Mouse (Mus musculus) cerebellum, adult (tissue): ENCODE measurements around the gene Adgrg1.
"Not testable (repeated sequence)": the region's sequence is repeated elsewhere in the genome, so short reads cannot be mapped to it uniquely, and the experiment has no call there.

Experiments
- ATAC-seq: cut with Nextera tagmentation; 2 replicates; pipeline ENCODE4 v1.9.2; 2017; ENCODE audit warnings: mild to moderate bottlenecking, moderate library complexity, mixed read lengths; ENCODE audit not compliant: insufficient number of reproducible peaks, low FRiP score, low TSS enrichment

The Adgrg1 gene

GRCm38 (mm10) chr8:95025421-95025820 is 50.9 kb downstream of the Adgrg1 start:
- no peak for ATAC-seq

GRCm38 (mm10) chr8:95028391-95028790 is 53.8 kb downstream of the Adgrg1 start:
- not testable (repeated sequence) for ATAC-seq

GRCm38 (mm10) chr8:95037106-95037925 is 62.8 kb downstream of the Adgrg1 start:
- ATAC-seq, result no peak

- no peak for ATAC-seq
Measured at GRCm38 (mm10) chr8:95041883-95042784, 67.6 kb downstream of the Adgrg1 start.

- no peak for ATAC-seq
Measured at GRCm38 (mm10) chr8:95044811-95045210, 70.3 kb downstream of the Adgrg1 start.

- ATAC-seq, result no peak
Measured at GRCm38 (mm10) chr8:95046982-95047381, 72.4 kb downstream of the Adgrg1 start.

DNA sequence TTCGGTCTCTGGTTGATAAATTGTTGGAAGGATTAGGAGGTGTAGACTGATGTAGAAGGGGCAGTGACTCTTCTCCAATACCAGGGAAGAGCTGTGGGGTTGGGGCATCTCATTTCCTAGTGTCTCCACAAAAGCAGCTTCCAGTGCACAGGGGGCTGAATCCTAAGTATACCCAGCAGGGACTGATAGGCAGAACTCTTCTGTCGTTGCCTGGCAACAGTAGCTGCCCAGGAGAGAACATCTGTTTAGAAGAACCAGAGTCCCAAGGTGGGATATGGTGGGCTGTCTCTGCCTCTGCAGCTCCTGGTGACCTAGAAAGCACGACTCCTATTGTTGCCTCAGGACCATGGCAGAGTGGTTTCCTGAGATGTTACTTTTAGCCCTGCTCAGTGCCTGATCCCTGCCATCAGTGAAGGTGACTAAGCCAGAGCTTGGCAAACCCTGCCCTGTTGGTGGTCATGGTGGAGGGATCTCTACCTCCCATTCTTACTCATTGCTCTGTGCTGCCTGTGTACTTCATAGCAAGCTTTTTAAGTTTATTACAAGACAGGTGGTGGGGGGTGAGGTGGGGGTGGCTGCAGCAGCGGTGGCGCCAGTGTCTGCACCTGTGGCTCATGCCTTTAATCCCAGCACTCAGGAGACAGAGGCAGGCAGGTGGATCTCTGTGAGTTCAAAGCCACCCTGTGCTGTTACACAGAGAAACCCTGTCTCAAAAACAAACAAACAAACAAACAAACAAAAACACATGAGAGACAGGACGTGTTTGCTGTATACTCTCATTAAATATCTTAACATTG is 73.5 kb downstream of the Adgrg1 start:
- no peak for ATAC-seq

GRCm38 (mm10) chr8:95049636-95050035 is 75.1 kb downstream of the Adgrg1 start:
- ATAC-seq, result no peak

DNA sequence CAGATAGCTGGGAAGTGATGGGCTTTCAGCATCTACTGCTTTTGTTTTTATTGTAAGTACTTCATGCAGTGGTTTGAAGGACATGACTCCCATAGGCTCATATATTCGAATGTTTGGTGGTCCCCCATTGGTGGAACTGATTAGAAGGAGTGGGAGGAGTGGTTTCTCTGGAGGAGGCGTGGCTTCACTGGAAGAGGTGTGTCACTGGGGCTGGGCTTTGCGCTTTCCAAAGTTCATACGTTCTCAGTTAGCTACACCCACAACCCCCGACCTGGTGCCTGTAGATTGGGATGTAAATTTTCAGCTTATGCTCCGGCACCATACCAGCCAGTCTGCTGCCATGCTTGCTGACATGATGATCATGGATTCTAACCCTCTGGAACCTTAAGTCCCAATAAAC is 79.9 kb downstream of the Adgrg1 start:
- ATAC-seq, result no peak

DNA sequence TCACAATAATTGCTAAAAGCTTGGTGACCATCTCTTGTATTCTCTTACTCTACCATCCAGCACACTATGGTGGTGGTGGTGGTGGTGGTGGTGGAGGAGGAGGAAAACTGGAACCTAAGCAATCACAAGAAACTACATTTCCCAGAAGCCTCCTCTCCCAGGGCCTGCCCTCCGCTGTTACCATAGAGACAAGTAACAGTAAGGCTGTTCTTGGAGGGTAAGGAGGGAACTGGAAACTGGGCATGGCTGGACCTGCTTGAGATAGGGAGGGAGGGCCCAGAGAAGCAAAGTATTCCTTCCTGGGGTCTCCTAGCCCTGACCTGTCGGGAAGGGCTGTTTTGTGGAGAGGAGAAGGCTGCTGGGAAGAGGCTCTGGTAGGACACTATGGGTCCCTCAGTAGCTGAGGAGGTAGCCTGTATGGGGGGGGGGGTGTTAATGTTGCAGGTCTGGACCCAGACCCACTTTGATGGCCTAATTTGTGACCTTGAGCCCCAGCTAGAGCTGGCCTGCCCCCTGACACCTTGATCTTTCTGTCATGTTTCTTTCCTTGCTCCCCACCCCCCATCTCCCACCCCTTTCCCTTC is 80.5 kb downstream of the Adgrg1 start, which contains the start of gene Drc7:
Gene Drc7, plus strand, starts transcription at position 177 of the 584 bp plus-strand sequence.
- 0 out of 2 replicates have a peak, but pooled peaks have one; percentile 26 for ATAC-seq

DNA sequence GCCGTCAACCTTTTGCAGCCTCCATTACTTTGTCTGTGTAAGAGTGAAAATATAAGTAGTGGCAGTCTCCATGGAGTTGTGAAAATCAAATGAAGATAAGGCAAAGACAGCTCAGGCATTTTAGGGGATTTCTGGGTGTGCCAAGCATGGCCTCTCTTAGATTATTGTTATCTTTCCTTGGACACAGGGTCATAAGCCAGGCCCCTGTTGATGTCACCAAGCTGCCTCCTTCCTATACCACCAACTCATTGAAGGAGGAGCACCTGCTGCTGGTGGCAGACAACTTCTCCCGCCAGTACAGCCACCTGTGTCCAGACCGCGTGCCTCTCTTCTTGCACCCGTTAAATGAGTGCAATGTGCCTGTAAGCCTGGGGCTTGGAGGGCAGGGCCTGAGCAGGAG is 81.9 kb downstream of the Adgrg1 start:
- ATAC-seq, result no peak

GRCm38 (mm10) chr8:95058661-95059060 is 84.1 kb downstream of the Adgrg1 start:
- ATAC-seq, result no peak

GRCm38 (mm10) chr8:95059812-95060533 is 85.4 kb downstream of the Adgrg1 start:
- no peak for ATAC-seq
